Mouse (Mus musculus) left cerebral cortex, postnatal 36 days (tissue): Measurements from ENCODE around the gene Rdh16f2. TPM values are rescaled to one million over a fixed set of nuclear protein-coding genes. Genes with fewer than 3 reads are reported as not detected.
"Not testable (repeated sequence)": the region's sequence is repeated elsewhere in the genome, so short reads cannot be mapped to it uniquely, and the experiment has no call there.

ENCODE experiments used
- DNase-seq, 2 experiments: peaks; one replicate each; pipeline ENCODE4 v3.0.0; 2021 to 2022; ENCODE audit warnings: low spot score in 2 of 2, mixed read lengths in 1 of 2
- intact Hi-C: fragments of 180-260 bp; cut with DNase I; formaldehyde crosslinking; loops from one replicate; pipeline ENCODE4 v1.15.1; 2025
- total RNA-seq, 2 experiments: library from RNA; stranded (reverse); gene quantifications; 2 replicates each; pipeline ENCODE4 v1.2.3; 2021

Gene Rdh16f2
- total RNA-seq = not detected

DNA sequence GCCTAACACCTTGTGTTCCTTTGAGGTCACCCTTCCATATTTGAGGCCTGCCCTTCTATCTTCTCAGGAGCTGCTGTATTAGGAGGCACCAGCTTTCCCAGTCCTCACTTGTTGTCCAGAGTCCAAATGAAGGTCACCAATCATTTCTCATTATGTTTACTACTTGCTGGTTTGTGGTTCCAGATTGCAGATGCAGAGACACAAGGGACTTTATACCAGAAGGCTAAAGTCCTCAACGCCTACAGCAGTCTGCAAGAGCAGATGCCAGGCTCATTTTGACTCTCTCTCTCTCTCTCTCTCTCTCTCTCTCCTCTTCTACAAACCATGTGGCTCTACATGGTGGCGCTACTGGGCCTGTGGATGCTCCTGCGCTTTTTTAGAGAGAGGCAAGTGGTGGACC lies at the start of gene Rdh16f2:
TSS of gene Rdh16f2 (plus strand) at position 243 of the 400 bp plus-strand sequence.
- no peak for DNase-seq
- intact Hi-C loops = no loop called here

DNA sequence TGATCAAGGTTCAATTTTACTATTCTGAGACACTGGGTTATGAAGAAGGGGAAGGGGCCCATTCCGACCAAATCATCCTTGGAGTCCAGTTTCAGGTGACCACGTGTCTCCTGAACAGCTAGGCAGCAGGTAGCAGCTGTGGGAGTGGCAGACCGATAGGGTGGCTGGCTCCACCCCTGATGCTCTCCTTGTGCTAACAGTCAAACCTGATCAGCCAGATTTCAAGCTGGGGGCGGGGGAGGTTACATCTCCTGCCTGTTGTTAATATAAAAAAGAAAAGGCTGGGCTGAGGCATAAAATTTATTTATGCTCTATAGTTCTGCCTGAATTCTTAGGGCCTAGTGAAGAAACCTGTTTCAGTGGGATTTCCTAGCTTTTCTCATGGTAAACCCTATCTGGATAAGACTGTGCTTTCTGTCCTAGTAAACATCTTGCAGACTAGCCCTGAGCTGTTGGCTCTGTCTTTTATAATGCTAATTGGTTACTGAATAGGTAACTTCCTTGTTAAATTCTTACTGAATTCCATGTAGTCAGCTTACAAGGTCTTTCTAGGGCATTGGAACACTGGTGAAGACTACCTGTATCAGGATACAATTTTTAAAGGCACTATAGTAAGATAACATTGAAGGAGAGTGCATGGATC lies 48.9 kb upstream of the Rdh16f2 start:
- intact Hi-C loops, DNase-seq: not testable (repeated sequence)

DNA sequence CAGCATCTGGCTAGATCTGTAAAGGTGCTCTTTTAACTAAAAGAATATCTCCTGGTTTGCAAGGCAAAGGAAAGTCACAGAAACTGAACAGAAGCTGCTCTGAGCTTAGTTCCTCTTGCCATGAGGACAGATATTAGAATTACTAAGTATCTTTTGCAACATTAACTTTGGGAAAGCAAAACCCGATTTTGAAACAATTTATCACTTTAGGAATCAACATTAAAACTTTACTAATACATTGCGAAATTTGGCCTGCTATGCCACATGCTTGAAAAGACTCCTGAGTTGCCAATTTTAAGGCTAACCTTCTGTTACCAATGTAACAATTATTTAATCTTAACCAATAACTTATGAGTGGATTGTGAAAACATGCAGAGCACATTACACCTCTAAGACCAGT lies 44.5 kb upstream of the Rdh16f2 start:
- DNase-seq, intact Hi-C loops: not testable (repeated sequence)

DNA sequence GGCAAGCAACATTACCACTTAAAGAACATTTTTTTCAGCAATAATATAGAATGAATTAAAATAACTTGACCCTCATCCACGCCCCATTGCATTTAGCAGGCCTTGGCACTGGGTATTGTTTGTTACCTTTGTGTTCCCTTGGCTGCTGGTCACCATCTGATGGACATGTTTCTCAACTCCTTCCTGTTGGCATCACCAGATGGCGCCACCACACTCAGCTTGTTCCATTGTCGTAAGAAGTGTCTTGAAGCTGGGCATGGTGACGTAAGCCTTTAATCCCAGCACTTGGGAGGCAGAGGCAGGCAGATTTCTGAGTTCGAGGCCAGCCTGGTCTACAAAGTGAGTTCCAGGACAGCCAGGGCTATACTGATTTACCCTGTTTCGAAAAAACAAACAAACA lies 40.9 kb upstream of the Rdh16f2 start:
- intact Hi-C loops = no loop called here
- DNase-seq = no peak

DNA sequence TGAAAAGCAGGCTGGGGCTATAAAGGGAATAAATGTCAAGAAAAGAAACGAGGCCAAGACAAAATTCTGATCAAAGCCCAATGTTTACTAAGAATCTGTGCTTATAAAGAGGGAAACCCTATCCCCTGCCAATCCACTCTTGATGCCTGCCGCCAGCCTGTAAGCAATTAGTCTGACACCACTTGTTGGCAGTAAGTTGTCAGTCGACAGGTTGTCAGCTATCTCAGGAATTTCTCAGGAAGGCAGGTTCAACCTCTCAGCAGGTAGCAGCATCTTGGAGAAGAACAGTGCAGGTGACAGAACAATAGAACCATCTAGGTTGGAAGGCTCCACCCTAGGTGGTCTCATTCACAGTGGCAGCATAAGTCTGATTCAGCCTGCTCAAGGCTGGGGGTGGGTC lies 37.2 kb upstream of the Rdh16f2 start:
- intact Hi-C loops = no loop called here

DNA sequence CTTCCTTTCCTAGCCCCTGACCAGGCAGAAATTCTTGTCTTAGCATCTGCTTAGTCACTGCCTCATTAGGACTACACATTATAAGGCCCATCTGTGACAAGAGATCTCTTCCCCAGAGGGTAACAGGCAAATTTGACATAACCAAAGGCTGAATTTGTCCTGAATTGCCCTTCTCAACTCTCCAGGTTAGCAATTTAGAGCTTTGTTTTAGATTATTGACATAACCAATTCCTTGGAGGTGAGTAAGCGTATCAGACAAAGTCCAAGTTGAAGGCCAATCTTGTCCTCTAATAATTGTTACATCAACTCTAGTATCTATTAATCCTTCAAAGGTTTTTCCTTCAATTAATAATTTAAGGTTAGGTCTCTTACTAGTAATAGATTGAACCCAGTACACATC lies 32.1 kb upstream of the Rdh16f2 start:
- DNase-seq, intact Hi-C loops: not testable (repeated sequence)

More for the DNA sequence above, 37.2 kb upstream of the Rdh16f2 start:
- no peak for DNase-seq

DNA sequence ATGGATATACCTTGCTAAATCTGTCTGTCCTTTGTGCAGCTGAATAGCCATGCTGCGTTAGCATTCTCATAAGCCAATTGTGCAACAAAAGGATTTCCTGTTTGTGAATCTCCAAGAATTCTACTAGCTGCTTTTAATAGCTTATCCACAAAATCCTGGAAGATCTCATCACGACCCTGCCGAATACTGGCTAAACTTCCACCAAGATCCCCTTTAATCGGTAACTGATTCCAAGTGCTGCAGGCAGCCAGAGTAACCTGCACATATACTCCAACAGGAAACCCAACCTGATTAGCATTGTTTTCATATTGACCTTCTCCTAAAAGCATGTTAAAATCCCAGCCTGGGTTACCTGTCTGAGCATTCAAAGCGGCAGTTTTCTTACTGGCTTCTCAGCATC lies 31.0 kb upstream of the Rdh16f2 start:
- no peak for DNase-seq
- intact Hi-C loops = no loop called here

DNA sequence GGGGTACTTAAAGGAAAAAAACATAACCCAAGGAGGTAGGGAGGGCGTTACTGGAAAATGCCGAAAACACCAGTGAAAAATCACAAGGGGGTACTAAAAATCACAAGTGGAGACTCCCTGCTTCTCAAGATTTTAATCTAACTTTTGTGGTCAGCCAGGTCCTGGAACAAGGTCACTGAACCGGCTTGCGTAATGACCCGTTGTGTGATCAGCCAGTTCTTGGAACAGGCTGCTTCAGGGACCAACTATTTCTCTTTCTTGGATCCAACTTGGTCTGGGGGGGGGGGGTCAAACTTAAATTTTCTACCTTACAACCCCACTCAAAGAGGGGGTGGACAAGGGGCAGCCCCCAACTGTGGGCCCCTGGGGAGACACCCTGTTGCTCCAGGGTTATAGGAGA lies 28.5 kb upstream of the Rdh16f2 start:
- intact Hi-C loops, DNase-seq: not testable (repeated sequence)

DNA sequence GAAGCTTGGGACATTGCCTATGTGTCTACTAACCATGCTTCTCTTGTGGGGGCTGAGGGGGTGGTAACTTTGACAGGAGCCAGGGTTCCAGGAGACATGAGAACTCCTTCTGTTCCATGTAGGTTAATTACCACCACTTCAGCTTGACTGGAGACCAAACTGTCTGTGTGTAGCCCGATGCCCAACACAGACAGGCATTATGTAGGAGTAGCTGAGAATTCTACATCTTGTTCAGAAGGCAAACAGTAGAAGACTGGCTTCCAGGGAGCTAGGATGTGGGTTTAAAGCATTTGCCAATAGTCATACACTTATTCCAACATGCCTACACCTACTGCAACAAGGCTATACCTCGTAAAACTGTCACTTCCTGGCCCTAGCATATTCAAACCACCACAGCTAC lies 27.7 kb upstream of the Rdh16f2 start:
- DNase-seq = peak in 1 of 2 experiments; percentile 11
- intact Hi-C loops = no loop called here

DNA sequence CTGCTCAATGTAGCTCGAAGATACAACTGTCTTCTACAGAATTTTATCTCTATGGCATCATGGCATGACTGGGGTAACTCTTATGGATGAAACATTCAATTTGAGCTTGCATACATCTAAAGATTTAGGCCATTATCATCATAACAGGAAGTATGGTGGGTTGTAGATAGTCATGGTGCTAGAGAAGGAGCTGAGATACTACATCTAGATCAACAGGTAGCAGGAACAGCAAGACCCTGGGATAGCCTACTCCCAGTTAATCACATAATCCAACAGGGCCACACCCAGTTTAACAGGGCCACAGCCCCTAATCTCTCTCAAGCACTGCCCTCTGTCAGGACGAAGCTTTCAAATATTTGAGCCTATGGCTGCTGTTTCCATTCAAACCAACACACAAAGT lies 25.5 kb upstream of the Rdh16f2 start:
- intact Hi-C loops = no loop called here
- no peak for DNase-seq

DNA sequence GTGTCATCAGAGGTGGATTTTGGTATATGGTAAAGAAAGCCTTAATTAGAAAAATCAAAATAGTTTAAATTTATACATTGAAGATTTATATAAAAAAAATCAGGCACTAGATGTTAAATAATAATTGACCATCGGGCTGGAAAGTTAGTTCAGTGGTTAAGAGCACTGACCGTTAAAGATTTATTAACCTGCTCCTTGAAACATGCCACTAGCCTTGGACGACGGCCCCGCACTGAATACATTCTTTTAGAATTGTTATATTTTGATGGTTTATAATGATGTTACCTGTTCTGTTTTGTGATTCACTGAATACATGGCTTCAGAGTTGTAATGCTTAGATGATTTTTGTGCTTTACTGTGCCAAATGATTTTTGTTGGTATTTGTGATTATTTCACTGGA lies 20.3 kb upstream of the Rdh16f2 start:
- intact Hi-C loops, DNase-seq: not testable (repeated sequence)

DNA sequence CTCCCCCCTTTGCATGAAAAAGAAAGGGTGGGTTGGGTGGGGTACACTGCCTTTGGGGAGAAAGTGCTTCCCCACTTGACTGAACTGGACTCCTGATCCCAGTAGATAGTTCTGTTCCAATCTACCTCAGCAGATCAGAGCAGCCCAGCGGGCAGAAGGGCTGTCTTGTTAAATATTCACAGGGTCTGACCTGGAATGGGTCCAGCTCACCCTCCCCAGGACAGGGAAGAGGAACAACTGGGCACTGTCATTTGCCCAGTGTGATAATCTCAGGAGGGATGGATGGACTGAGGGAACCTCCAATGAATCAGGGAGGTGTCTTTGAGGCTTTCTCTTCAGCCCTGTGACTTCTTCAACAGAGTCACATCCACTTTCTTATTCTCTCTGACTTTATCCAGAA lies 18.2 kb upstream of the Rdh16f2 start:
- intact Hi-C loops = no loop called here
- DNase-seq = no peak

DNA sequence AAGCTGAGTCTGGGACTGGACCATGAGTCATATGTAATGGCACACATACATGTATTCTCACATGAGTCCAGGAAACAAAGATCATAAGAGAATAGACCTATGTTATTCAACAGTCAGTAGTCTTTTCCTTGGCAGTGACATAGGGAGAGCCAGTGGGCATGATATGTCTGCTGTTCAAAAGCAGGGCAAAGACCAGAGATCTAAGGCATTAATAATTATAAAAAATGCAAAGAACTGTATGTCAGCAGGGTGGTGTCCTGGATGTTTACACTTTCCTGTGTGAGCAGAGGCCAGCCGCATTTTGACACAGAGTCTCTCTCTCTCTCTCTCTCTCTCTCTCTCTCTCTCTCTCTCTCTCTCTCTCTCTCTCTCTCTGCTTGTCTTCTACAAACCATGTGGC lies 16.6 kb upstream of the Rdh16f2 start, which contains the start of gene Rdh19:
TSS of gene Rdh19 (plus strand) at position 301 of the 400 bp plus-strand sequence.
- no peak for DNase-seq
- intact Hi-C loops = no loop called here

DNA sequence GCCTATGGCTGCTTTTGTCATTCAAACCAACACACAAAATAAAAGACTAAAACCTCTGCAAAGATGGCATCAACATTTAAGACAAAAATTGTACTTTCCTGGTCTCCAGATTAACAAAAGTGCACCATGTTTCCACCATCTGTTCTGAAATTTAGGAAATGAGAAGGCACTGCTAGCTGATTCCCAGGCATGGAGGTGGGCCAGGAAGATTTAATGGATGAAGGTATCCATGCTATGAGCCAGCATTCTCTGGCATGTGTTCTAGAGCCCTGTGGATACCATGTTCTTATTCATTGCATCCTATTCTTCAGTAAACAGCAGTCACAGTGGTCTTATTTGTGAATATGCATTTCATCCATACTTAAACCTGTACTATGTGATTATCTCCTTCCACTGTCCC lies 9.9 kb upstream of the Rdh16f2 start:
- DNase-seq = no peak
- intact Hi-C loops = no loop called here

DNA sequence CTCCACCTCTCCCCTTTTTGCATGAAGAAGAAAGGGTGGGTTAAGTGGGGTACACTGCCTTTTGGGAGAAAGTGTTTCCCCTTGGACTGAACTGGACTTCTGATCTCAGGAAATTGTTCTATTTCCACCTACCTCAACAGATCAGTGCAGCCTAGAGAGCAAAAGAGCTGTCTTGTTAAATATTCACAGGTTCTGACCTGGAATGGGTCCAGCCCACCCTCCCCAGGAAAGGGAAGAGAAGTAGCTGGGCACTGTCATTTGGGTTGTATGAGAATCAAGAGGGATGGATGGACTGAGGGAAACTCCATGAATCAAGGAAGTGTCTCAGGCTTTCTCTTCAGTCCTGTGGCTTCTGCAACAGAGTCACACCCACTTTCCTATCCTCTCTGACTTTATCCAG lies 1.3 kb upstream of the Rdh16f2 start:
- intact Hi-C loops = no loop called here
- DNase-seq = no peak

DNA sequence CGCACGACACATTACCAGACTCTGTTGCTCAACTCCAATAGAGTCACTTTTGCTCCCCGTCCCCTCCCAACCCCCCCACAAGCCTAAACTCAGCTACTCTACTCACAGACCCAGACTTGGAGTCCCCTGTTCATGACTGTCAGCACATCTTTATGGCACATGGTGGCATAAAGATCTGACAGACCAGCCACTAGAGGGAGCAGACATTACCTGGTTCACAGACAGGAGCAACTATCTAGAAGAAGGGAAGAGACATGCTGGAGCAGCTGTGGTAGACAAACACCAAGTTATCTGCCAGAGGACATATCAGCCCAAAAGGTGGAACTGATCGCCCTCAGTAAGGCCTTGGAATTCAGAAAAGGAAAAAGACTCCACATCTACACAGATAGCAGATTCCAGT lies 6.2 kb downstream of the Rdh16f2 start:
- intact Hi-C loops = loop anchor here (5.0 kb wide), 1 partner anchor 65 kb away; no protein-coding TSS in a partner anchor
- no peak for DNase-seq

DNA sequence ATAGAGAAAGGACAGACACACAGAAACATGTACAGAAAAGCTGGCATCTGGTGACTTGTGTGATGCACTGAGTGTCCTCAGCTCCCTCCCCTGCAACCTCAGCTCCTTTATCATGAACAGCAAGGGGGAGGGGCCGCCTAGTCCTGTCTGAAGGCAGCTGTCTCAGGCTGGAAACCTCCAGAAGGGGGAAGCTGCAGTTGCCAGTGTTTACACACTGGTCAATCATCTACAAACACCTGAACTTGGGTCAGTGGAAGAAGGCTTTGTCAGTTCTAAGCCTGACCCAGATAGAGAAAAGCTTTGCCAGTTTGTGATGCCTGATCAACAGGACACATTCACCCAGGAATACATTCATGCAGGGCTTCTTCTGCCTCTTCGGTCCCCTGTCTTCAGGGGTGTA lies 11.4 kb downstream of the Rdh16f2 start:
- intact Hi-C loops = no loop called here
- no peak for DNase-seq

DNA sequence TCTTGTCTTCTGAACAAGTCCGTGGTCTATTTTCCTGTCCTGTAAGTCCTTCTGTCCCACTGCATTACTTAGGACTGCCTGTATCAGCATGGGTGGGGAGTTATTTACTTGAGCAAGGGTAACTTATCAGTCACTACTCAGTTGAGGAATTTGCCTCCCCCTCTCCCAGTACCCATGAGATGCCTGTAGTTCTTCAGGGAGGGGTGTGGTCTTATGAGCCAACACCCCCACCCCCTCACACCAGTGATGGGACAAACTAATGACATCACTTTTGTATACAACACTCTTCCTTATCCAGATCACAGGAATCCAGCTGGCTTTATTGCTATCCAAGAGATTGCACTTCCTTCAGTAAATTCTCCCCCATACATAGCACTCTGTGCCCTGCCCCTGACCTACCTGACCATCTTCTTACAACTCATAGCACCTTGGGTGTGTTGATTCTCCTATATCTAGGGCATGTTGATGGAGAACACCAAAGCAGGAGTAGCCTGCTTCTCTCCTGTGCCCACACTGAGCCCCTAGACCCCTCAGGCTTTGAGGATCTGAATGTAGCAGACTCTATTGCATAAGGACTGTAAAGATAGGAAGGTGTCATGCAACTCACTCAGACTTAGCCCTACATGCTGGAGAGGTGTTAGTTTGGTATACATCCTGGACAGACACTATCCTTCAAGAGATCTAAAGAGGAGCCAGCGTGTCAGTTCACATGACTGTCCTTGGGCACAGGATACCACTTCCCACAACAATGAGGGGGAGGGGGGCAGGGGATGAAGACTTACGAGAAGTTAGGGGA lies 12.2 kb downstream of the Rdh16f2 start:
- intact Hi-C loops = no loop called here
- no peak for DNase-seq

DNA sequence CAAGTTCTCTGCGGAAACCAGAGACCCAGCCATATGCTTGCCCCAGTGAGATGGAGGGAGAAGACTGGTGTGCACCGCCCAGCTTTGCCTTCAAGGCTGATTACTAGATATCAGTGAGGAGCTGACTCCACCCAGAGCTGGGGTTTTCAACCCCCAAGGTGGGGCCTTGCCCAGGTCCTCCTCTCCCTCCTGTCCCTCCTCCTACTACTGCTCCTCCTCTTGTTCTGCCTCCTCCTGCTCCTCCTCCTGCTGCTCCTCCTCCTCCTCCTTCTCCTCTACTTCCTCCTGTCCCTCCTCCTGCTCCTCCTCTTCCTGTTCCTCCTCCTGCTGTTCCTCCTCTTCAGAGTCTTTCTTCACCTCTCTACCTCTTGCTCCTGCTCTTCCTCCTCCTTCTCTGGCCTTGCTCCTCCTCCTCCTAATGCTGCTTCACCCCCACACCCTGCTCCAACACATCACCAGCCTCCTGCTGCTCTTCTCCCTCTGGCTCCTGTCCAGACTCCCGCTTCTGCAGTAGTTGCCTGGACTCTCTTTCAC lies 12.9 kb downstream of the Rdh16f2 start:
- DNase-seq = no peak
- intact Hi-C loops = no loop called here

DNA sequence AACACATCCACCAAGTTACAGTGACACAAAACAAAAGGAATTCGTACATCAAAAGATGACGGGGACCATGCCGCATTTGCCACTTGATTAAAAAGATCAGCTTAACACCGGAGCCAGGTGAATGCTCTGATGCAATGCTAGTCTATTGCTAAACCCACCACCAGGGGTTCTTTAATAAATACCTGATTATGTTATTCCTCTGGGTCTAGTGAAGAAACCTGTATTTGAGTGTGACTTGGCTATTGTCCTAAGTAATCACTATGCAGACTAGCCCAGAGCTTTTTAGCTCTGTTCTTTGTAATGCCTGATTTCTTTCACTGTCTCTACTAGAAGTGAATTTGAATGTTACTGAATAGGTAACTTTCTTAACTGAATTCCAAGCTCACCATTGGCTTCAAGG lies 14.8 kb downstream of the Rdh16f2 start:
- no peak for DNase-seq
- intact Hi-C loops = no loop called here

DNA sequence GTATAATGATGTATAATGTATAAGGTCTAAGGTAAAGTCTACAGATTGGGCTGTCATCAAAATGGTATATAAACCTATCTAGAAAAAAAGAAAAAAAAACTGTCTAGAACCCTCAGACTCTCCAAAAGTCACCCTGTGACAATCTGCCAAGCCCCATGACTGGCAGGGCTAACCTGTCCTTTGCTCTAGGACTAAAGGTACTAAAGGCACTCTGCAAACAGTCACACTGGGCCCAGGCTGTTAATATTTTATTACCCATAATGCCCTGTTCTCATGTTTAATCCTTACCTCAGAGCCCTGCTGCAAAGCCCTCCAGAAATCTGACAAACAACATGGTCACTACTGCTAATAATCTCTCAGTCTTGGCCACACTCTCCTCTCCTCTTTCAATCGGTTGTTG lies 20.3 kb downstream of the Rdh16f2 start:
- DNase-seq = no peak
- intact Hi-C loops = no loop called here
